Mouse (Mus musculus) embryo, embryonic 11.5 days (tissue): ENCODE data around the gene Scrn1.

Source experiments
- DNase-seq: peaks from one replicate; pipeline ENCODE4 v3.0.0-alpha.2; 2012; ENCODE audit warnings: low read depth, low spot score

Gene Scrn1

DNA sequence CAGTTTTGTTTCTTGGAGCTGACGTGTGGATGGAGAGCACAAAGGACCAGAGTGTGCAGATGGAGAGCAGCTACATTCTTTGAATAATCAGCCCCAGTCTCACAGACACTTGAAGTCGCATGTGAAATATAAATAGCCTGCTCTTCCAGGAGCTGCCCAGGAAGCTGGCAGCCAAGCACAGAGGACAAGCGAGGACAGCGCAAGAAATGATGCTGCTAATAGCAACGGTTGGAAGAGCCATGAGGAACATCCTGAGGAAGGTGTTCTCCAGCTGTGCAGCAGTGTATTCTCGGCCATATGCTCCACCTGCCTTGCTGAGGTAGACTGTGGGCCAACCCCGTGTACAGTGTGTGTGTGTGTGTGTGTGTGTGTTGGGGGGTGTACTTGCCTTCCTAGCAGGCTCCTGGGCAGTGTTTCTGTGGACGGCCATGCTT, 35.2 kb downstream of the Scrn1 start:
- no peak for DNase-seq

DNA sequence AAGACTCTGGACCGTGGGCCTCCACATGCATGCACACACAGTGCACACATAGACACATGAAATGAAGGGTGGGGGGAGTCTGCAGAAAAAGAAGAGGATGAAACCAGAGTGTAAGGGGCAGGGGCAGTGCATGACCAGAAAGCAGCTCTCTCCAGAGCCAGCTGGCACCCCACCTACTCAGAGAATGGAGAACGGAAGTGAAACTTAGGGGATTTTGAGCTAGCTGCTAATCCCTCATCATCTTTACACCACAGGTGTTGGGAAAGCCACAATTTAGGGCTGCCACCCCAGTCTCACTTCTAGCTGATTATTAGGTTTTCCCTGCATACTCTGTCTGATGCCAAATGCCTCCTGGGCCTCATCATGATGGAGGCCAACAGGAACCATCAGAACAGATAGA, 36.1 kb downstream of the Scrn1 start:
- no peak for DNase-seq

DNA sequence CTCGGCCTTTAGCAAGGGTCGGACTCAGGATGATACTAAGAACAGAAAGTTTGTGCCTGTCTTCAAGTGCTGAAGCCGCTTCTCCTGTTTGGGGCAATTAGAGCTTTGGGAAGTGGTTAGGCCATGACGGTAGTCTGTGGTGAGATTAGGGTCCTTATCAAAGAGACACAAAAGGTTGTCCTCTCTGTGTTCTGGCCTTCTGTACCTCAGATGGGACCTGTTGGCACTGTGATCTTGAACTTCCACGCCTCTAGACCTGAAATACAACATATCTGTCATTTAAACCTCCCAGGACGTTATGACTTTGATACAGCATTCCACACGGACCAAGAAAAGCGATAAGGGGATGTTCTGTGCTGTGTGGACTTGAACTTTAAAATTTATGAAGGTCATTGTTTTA, 37.6 kb downstream of the Scrn1 start:
- DNase-seq = no peak

GRCm38 (mm10) chr6:54518758-54519157, 47.5 kb downstream of the Scrn1 start:
- DNase-seq = no peak

DNA sequence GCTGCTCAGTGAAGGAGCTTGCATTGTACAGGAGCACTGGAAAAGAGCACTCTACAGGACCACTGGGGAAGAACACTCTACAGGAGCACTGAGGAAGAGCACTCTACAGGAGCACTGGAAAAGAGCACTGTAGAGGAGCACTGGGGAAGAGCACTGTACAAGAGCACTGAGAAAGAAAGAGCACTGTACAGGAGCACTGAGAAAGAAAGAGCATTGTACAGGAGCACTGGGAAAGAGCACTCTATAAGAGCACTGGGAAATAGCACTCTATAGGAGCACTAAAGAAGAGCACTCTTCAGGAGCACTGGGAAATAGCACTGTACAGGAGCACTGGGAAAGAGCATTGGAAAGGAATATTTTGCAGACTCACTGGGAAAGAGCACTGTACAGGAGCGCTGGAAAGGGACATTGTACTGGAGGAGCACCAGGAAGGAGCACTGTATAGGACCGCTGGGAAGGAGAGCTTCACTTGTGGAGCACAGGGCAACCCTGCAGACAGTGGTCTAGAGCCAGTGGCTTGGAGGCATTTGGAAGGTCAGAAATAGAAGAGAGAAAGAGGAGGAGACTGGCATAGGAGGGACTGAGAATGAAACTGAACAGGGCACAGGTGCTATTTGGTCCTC, 49.7 kb downstream of the Scrn1 start:
- no peak for DNase-seq

GRCm38 (mm10) chr6:54512256-54512655, 54.0 kb downstream of the Scrn1 start:
- no peak for DNase-seq

DNA sequence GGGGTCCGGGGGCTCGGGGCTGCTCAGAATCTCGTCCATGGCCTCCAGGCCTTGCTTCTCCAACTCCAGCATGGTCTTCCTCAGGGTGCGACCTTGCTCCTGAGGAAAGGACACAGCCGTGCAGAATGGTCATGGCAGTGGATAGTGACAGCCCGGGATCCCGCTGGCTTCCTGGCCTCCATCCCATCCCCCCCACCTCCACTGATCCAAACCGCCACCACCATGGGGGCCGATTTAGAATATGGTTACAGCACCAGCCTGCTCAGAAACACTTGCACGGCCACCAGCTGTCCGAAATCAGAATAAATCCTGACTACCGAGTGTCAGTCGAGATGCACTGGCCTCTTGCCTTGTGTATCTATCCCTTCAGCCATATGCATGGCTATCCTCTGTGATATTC, 57.0 kb downstream of the Scrn1 start:
- DNase-seq = no peak

DNA sequence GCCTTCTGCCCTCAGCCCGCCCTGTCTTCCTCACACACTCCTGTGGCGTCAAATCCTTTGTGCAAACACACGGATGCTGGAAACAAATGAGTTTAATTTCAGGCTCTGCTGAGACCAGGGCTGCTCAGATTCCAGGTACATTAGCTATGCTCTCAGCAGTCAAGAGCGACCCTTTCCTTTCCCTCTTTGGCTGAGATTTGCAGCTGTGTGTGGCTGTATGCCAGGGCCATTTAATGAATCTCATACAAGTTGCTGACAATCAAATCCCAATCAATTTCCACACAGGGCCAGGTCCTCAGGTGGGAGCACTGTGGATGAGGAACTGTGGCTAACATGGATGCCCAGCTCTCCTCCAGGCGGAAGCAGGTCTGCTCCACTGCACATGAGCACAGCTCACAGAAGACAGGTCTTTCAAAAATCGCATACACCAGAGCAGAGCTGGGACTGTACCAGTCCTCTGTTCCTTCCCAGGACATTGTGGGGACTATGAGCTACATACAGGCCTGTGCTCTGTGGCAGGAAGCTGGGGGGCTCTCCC, 58.0 kb downstream of the Scrn1 start:
- no peak for DNase-seq

GRCm38 (mm10) chr6:54507808-54508207, 58.5 kb downstream of the Scrn1 start:
- no peak for DNase-seq

DNA sequence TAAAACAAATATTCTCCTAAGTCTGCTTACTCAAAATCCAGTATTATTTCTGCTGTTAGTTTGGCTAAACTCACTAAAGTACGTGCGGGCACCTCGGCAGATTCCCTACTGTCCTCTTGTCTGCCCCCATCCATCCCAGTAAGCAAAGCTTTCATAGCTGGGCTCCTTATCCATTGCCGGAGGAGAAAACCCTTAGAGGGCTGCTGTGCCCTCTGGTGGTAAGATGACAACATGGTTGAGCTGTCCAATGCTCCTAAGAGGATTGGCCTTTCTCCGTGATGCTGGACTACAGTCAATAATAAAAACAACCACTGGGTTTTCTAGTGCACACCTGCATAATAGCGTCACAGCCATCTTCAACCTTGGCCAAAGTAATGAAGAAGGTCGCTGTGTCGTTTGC, 59.3 kb downstream of the Scrn1 start:
- peak; percentile 32 for DNase-seq

GRCm38 (mm10) chr6:54506318-54506717, 60.0 kb downstream of the Scrn1 start:
- DNase-seq = no peak

DNA sequence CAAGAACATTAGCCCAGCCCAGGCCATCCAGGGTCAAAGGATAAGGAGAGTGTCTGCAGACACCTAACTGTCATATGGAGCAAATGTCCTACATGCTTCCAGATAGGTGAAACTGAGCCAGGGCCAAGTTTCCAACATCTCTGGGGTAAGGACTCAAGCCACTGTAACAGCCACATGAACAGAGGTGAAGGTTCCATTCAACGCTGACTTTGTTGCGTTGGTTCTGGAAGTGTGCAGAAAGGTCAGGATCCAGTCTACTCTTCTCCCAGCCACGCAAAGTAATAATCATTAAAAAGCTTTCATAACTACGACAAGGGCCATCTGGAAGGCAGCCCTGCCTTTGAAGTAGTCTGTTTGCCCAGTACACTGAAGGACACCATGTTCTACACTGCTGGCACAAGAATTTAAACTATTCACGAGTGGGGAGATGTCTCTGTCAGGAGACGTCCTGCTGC, 63.6 kb downstream of the Scrn1 start:
- no peak for DNase-seq

- DNase-seq = no peak
Observed at GRCm38 (mm10) chr6:54496214-54496613, 70.1 kb downstream of the Scrn1 start.

DNA sequence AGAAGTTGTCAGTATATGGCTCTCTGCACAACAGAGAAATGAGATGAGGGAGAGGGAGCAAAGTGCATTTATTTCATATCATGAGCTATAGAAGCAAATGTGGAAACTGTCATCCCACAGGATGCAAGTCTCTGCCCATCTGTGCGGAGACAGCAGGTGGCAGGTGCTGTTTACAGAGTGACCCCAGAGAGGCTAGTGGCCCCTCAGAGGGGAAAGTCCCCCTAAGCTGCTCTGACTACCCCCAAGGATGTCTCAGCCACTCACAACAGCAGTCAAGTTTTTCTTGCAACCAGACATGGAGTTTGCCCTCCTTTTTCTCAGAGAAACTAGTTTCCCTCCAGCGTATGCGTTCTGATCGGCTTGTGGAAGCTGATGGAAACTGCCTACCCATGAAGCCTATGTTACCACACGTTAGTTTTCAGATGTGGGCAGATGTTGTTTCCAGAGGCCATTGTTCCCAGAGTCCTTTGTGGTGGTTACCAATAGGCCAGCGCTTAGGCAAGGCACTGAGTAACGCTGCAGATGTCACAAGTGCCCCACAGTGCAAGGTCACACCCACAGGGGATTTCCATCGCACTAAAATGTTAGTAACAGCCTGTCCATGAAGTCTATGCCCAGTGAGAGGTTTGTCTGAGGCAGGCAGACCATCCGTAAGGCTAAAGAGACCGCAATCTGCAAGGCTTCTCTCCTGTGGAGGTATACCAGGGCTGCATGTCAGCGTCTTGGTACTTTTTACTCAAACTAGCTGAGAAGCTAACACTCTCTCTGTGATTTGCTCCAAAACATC, 71.5 kb downstream of the Scrn1 start:
- DNase-seq = no peak

- no peak for DNase-seq
Observed at GRCm38 (mm10) chr6:54494097-54494496, 72.2 kb downstream of the Scrn1 start.

DNA sequence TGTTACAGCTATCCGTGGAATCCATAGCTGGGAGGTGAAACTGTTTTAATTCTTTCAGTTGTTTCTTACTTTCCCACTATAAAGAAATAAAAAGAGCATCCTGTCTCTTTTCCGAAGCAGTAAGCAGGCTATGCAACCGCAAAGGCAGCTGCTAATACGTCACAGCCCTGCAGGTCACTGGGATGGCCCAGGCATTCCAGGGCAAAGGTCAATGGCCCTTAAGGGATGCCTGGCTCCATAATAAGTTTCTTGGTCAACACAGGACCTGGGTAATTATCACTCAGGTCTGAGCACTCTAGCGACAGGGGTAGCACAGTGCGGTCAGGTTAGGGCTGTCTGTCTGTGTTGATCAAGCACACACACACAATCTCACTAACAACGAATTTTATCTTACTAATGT, 75.2 kb downstream of the Scrn1 start:
- no peak for DNase-seq

DNA sequence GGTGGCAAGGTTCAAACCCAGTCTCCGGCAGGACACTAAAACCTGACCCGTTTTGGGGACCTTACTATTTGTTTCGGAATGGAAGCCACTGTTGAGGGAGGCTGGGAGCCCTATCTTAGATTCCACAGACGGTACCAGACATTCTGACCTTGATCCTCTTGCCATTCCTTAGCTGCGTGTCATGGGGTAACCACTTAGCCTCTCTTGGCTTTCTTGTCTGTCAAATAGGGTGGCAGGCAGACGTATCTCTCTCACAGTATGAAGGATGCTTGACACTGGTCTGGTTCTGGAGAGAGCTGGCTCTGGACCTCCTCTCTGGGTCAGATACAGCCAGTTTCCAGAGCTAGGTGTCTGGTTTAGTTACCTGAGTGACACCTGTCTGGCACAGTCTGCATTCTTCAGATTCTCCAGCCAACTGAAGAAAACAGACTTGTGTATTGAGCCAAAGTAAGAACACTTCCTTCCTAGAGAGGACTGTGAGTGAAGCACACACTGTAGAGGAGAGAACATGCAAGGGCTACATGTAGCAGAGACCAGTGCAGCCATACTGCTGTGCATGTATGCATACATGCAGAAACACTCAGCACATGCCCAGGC, 80.2 kb downstream of the Scrn1 start:
- DNase-seq = no peak

DNA sequence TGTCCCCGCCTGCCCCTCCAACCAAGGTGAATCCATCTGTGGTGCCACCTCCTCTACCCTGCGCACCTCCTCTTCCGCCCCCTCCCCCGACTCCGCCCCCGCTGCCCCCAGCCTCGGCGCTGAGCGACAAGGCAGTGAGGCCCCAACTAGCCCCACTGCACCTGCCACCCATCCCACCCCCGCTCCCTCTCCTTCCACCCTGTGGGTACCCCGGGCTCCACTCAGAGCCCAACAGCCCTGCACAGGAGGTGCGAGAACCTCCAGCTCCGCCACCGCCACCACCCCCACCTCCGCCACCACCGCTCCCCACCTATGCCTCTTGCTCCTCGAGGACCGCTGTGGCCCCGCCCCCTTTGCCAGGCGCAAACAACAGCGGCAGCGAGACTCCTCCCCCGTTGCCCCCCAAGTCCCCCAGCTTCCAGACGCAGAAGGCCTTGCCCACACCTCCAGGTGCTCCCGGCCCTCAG, 80.8 kb downstream of the Scrn1 start:
- no peak for DNase-seq

- no peak for DNase-seq
Observed at GRCm38 (mm10) chr6:54485000-54485399, 81.3 kb downstream of the Scrn1 start.

DNA sequence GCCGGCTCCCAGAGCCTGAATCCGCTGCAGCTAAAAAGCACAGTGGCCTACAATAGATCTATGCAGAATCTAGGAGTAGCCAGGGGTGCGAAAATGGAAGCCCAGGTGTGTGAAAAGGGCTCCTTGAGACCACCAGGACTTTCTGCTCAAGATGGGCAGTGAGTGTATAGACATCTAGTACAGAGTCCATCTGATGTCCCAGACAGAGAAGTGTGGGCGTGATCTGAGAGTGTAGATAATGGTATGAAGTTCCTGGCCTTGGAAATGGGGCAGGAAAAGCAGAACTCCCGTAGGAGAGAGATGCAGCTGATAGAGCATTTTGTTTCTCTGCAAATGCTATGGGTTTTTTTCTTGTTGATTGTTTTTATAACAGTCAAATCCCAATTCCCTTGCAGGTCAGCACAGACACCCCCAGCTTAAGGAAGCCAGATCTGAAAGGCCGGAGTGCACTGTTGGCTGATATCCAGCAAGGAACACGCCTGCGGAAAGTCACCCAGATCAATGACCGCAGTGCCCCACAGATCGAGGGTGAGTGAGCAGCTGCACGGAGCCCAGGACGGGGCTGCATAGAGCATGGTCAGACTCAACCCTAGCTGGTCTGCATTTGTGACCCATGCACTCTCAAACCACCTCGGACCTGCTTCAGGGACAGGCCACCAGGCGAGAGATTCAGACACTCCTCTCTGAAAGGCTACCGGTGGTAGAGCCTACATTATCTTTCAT, 84.7 kb downstream of the Scrn1 start:
- DNase-seq = no peak

GRCm38 (mm10) chr6:54478646-54479324, 87.5 kb downstream of the Scrn1 start:
- DNase-seq = no peak
